Mouse (Mus musculus) E14TG2a.4 (cell line): ENCODE results near the gene Tmem245.
A peak's percentile ranks its signal among the peaks of the same experiment; 100 is the strongest.

ENCODE experiments used
- H3K27me3 ChIP-seq: 2 replicates; pipeline ENCODE4 v1.6.1; 2014; ENCODE audit warnings: low read length, control low read depth; ENCODE audit not compliant: insufficient read depth
- H3K36me3 ChIP-seq: 2 replicates; pipeline ENCODE4 v1.6.1; 2014; ENCODE audit warnings: low read length, control low read depth; ENCODE audit not compliant: insufficient read depth
- H3K4me1 ChIP-seq: replicated peaks from 2 replicates; pipeline ENCODE4 v1.6.1; 2014; ENCODE audit warnings: low read depth, low read length, control low read depth
- H3K4me3 ChIP-seq: replicated peaks from 2 replicates; pipeline ENCODE4 v1.5.1; 2014; ENCODE audit warnings: mild to moderate bottlenecking, low read length
- H3K9me3 ChIP-seq: 2 replicates; pipeline ENCODE4 v1.6.1; 2014; ENCODE audit warnings: low read length, control low read depth
- CTCF ChIP-seq: conservative IDR thresholded peaks from 2 replicates; pipeline ENCODE4 v1.5.1; 2014; ENCODE audit warnings: low read length
- NANOG ChIP-seq: IDR thresholded peaks from 2 replicates; pipeline ENCODE4 v1.6.1; 2014; ENCODE audit warnings: borderline replicate concordance, low read length, mixed read lengths
- POU5F1 ChIP-seq: IDR thresholded peaks from 2 replicates; pipeline ENCODE4 v1.6.1; 2014; ENCODE audit warnings: low read length, borderline replicate concordance

Tmem245 gene

GRCm38 (mm10) chr4:56914338-56914737, 32.9 kb downstream of the Tmem245 start:
- H3K27me3 ChIP-seq: no peaks in the 10 kb centered on the region
- no peaks in the 10 kb centered on the region for H3K9me3 ChIP-seq
- H3K4me3 ChIP-seq: no peak overlapping the region
- H3K36me3 ChIP-seq: peaks cover 94% of the 10 kb centered on the region
- peaks cover 34% of the 10 kb centered on the region for H3K4me1 ChIP-seq
- TF ChIP-seq CTCF: no peak
- no peak for TF ChIP-seq POU5F1
- TF ChIP-seq NANOG: no peak

- Histone ChIP-seq H3K36me3 (peaks cover 98% of the 10 kb centered on the region), H3K27me3 (no peaks in the 10 kb centered on the region), H3K4me3 (no peak overlapping the region), H3K9me3 (no peaks in the 10 kb centered on the region), H3K4me1 (peaks cover 48% of the 10 kb centered on the region)
- TF ChIP-seq POU5F1: no peak
Measured at GRCm38 (mm10) chr4:56912382-56913001, 34.7 kb downstream of the Tmem245 start.

GRCm38 (mm10) chr4:56909568-56909967, 37.7 kb downstream of the Tmem245 start:
- Histone ChIP-seq H3K9me3 (no peaks in the 10 kb centered on the region), H3K4me3 (no peak overlapping the region), H3K27me3 (no peaks in the 10 kb centered on the region), H3K36me3 (peaks cover 96% of the 10 kb centered on the region), H3K4me1 (peaks cover 61% of the 10 kb centered on the region)
- no peak for TF ChIP-seq NANOG
- no peak for TF ChIP-seq CTCF

DNA sequence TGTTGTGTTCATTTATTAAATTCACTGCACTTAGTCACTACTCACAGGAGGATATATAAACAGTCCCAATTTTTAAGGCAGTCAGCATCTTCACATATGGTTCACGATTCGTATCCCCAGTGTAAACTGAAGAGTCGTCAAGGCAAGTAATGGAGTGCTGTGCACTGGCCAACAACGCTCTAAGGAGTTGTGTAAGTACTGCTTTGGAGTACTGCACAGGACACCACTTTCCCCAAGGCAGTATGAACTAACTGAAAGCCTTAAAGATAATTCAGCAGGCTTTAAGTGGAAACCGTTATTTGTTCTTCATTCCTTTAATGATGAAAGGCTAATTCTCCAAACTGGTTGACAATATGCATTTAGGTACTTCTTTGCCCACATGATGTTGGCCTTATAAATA, 39.6 kb downstream of the Tmem245 start:
- TF ChIP-seq CTCF (no peak), POU5F1 (no peak)
- Histone ChIP-seq H3K27me3 (no peaks in the 10 kb centered on the region), H3K4me1 (peaks cover 72% of the 10 kb centered on the region), H3K4me3 (no peak overlapping the region), H3K36me3 (peaks cover 96% of the 10 kb centered on the region), H3K9me3 (no peaks in the 10 kb centered on the region)

GRCm38 (mm10) chr4:56906926-56907325, 40.3 kb downstream of the Tmem245 start:
- peaks cover 98% of the 10 kb centered on the region for H3K36me3 ChIP-seq
- H3K27me3 ChIP-seq: no peaks in the 10 kb centered on the region
- TF ChIP-seq CTCF (no peak), POU5F1 (no peak), NANOG (no peak)
- no peak overlapping the region for H3K4me3 ChIP-seq
- H3K9me3 ChIP-seq: no peaks in the 10 kb centered on the region
- H3K4me1 ChIP-seq: peaks cover 73% of the 10 kb centered on the region

- Histone ChIP-seq H3K27me3 (no peaks in the 10 kb centered on the region), H3K9me3 (no peaks in the 10 kb centered on the region), H3K4me1 (peaks cover 82% of the 10 kb centered on the region), H3K4me3 (no peak overlapping the region), H3K36me3 (peaks cover 98% of the 10 kb centered on the region)
- TF ChIP-seq POU5F1 (no peak), CTCF (no peak), NANOG (no peak)
Measured at GRCm38 (mm10) chr4:56905507-56905906, 41.7 kb downstream of the Tmem245 start.

- Histone ChIP-seq H3K36me3 (peaks cover 98% of the 10 kb centered on the region), H3K4me1 (peaks cover 87% of the 10 kb centered on the region), H3K9me3 (no peaks in the 10 kb centered on the region), H3K27me3 (no peaks in the 10 kb centered on the region), H3K4me3 (no peak overlapping the region)
- TF ChIP-seq POU5F1: no peak
- TF ChIP-seq NANOG: no peak
- peak; percentile 85 for TF ChIP-seq CTCF
Measured at GRCm38 (mm10) chr4:56901671-56902070, 45.6 kb downstream of the Tmem245 start.

- Histone ChIP-seq H3K4me1 (peaks cover 82% of the 10 kb centered on the region), H3K36me3 (peaks cover 89% of the 10 kb centered on the region), H3K9me3 (no peaks in the 10 kb centered on the region), H3K27me3 (no peaks in the 10 kb centered on the region), H3K4me3 (0 out of 2 replicates have a peak overlapping the region, but pooled peaks have one; percentile 11)
- TF ChIP-seq NANOG (no peak), CTCF (no peak), POU5F1 (no peak)
Measured at GRCm38 (mm10) chr4:56899216-56899615, 48.0 kb downstream of the Tmem245 start.

- H3K4me3 ChIP-seq: no peak overlapping the region
- no peaks in the 10 kb centered on the region for H3K9me3 ChIP-seq
- TF ChIP-seq POU5F1 (no peak), NANOG (no peak), CTCF (0 out of 2 replicates have a peak, but pooled peaks have one; percentile 2)
- no peaks in the 10 kb centered on the region for H3K27me3 ChIP-seq
- H3K36me3 ChIP-seq: peaks cover 82% of the 10 kb centered on the region
- H3K4me1 ChIP-seq: peaks cover 83% of the 10 kb centered on the region
Measured at GRCm38 (mm10) chr4:56897511-56897910, 49.7 kb downstream of the Tmem245 start.
